Mouse (Mus musculus) kidney, adult 8-10 months (tissue): ENCODE results near the gene Atrnl1.

ENCODE experiments used
- DNase-seq, 2 experiments: peaks; one replicate each; pipeline ENCODE4 v3.0.0; 2022

The Atrnl1 gene

GRCm38 (mm10) chr19:58082751-58083150 is 471.9 kb downstream of the Atrnl1 start:
- DNase-seq: no peak

- DNase-seq: no peak
Measured at GRCm38 (mm10) chr19:58084826-58085225, 474.0 kb downstream of the Atrnl1 start.

DNA sequence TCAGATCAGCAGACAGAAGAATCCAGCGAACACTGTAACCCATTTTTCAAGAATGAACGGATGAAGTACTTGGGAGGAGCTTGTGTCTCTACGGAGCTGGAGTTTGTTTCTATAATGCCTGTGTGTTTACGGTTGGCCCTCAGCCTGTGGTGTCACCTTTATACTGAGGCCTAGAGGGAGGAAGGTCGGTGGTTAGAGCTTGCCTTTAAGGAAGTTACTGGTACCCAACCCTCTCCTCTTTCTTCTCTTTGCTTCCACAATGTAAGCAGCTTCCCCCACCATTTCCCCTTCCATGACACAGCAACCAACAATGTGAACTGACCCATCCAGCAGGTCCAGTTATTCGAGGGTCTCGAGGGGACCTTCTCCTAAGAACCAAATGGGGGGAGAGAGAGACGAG is 475.9 kb downstream of the Atrnl1 start:
- no peak for DNase-seq

GRCm38 (mm10) chr19:58087901-58088300 is 477.1 kb downstream of the Atrnl1 start:
- no peak for DNase-seq

- no peak for DNase-seq
Measured at GRCm38 (mm10) chr19:58088433-58088832, 477.6 kb downstream of the Atrnl1 start.

DNA sequence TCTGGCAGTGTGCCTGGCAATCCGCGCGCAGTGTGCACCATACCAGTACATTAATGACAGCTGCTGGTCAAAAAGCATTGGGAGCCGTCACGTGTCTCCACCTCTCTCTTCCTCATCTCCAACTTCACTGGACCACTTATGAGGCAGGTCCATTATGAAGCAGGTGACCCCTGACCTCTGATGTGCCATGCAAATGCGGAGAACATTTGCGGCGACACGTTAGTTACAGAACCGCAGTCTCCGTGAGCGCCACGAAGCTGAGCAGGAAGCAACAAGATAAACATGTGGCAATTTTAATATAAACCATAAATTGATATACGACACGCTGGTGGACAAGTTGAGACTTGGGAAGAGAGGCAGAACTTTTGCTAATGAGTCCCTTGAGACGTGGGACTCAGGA is 481.1 kb downstream of the Atrnl1 start:
- no peak for DNase-seq

DNA sequence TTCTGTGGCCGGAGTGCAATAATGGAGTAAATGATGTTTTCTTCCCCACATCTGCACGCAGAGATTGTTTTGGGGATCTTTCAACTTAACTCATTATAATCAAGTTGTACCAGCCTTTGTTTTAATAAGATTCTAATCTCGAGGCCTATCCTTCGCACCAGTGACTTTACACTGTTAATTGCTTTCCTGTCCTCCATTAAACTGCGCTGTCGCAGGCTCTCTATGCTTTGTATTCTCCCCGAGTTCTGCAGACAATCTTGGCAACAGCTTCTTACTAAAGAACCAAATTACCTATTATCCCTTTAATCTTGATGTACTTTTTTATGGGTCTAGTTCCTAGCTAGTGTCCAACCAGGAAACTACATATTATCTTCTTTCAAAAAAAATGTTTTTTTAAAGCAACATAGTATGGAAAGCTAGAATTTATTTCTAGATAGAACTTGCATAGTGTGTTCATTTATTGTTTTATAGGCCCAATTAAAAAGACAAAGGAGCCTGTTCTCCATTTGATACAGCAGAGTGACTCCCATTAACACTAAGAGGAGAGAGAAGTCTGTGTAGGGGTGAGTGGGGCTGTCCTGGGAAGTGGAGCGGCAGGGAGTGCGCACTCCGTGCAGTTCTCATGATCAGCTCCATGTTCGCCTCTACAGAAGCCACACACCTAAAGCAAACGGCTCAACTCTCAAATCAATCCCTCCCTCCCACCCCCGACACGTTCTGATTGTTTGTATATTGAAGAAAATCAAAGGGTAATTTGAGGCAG is 484.1 kb downstream of the Atrnl1 start:
- DNase-seq: no peak

- DNase-seq: no peak
Measured at GRCm38 (mm10) chr19:58095776-58096175, 484.9 kb downstream of the Atrnl1 start.

- DNase-seq: no peak
Measured at GRCm38 (mm10) chr19:58097195-58097594, 486.4 kb downstream of the Atrnl1 start.

DNA sequence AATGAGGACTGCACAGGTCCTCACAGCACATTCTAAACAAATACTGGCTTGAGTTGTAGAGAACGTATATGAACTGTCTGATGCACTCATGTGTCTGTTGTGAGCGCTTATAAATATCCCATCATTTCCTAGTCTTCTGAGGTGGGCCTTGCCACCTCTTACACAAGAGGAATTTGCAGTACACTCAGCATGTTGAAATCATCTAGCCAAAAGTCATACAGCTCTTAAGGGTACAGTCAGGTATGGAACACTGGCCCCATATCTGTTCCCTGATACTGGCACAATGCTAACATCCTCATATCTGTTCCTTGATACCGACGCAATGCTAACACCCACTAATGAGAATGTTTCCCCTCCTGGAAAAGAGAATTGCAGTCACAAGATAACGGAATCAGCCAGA is 488.7 kb downstream of the Atrnl1 start:
- no peak for DNase-seq

- DNase-seq: no peak
Measured at GRCm38 (mm10) chr19:58100381-58100780, 489.5 kb downstream of the Atrnl1 start.

GRCm38 (mm10) chr19:58104544-58104943 is 493.7 kb downstream of the Atrnl1 start:
- no peak for DNase-seq

DNA sequence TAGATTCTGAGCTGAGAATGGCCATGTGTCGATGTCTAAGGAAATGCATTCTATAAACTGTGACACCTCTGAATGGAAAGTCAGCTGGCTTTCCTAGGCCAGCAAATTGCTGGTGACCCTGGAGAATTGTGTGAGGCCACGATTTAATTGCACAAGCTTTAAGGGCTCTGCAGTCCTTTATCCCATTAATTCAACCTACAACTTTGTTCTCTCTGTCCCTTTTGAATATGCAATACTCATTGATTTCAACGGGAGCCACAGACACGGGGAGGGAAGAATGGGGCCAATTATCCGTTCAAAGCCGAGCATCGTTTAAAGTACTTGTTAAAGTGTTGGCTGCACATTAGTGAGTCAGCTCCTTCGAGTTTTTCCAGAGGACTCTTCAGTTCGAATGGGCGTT is 496.8 kb downstream of the Atrnl1 start:
- no peak for DNase-seq

GRCm38 (mm10) chr19:58110491-58110890 is 499.7 kb downstream of the Atrnl1 start:
- no peak for DNase-seq

GRCm38 (mm10) chr19:58111291-58111690 is 500.5 kb downstream of the Atrnl1 start:
- no peak for DNase-seq

DNA sequence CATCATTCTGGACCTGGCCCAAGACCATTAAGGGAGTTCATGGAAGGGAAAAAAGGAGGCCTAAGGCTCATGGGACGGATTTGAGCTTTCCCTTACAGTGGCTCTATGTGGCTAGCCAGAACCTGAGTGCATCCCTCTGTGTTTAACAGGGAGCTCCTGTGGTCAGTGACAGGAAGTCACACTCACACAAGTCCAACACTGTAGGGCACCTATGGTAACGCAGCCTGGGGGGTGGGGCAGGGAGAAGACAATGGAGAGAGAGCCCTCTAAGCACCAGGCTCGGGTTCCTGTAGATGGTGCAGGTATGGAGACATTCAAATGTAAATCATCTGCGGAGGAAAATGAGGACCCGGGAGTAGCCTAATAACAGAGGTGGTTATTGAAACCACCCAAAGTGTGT is 501.3 kb downstream of the Atrnl1 start:
- DNase-seq: no peak

DNA sequence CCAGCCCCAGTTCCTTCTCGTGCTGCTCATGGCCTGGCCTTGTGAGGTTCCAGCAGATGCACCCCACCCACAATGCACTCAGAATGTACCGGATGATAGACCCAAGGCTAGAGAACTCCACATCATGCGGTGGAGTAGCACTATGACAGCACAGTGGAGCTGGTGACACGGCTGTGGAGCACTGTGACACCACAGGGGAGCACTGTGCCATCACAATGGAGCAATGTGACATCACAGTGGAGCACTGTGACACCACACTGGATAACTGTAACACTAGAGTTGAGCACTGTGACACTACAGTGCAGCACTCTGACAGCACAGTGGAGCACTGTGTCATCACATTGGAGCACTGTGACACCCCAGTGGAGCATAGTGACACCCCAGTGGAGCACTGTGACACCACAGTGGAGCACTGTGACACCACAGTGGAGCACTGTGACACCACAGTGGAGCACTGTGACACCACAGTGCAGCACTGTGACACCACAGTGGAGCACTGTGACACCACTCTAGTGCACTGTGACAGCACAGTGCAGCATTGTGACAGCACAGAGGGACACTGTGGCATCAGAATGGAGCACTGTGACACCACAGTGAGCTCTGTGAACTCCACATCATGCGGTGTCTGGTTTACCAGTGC is 502.4 kb downstream of the Atrnl1 start:
- no peak for DNase-seq

- DNase-seq: no peak
Measured at GRCm38 (mm10) chr19:58117595-58117994, 506.8 kb downstream of the Atrnl1 start.

GRCm38 (mm10) chr19:58118141-58118835 is 507.5 kb downstream of the Atrnl1 start:
- no peak for DNase-seq

- no peak for DNase-seq
Measured at GRCm38 (mm10) chr19:58118864-58119263, 508.0 kb downstream of the Atrnl1 start.

- DNase-seq: no peak
Measured at GRCm38 (mm10) chr19:58119681-58120173, 508.9 kb downstream of the Atrnl1 start.

GRCm38 (mm10) chr19:58120661-58121060 is 509.8 kb downstream of the Atrnl1 start:
- DNase-seq: no peak

GRCm38 (mm10) chr19:58121628-58122027 is 510.8 kb downstream of the Atrnl1 start:
- no peak for DNase-seq

GRCm38 (mm10) chr19:58123620-58124019 is 512.8 kb downstream of the Atrnl1 start:
- no peak for DNase-seq
